Mouse (Mus musculus): ENCODE data around the gene Btaf1.
A peak's percentile ranks its signal among the peaks of the same experiment; 100 is the strongest.

The Btaf1 gene

DNA sequence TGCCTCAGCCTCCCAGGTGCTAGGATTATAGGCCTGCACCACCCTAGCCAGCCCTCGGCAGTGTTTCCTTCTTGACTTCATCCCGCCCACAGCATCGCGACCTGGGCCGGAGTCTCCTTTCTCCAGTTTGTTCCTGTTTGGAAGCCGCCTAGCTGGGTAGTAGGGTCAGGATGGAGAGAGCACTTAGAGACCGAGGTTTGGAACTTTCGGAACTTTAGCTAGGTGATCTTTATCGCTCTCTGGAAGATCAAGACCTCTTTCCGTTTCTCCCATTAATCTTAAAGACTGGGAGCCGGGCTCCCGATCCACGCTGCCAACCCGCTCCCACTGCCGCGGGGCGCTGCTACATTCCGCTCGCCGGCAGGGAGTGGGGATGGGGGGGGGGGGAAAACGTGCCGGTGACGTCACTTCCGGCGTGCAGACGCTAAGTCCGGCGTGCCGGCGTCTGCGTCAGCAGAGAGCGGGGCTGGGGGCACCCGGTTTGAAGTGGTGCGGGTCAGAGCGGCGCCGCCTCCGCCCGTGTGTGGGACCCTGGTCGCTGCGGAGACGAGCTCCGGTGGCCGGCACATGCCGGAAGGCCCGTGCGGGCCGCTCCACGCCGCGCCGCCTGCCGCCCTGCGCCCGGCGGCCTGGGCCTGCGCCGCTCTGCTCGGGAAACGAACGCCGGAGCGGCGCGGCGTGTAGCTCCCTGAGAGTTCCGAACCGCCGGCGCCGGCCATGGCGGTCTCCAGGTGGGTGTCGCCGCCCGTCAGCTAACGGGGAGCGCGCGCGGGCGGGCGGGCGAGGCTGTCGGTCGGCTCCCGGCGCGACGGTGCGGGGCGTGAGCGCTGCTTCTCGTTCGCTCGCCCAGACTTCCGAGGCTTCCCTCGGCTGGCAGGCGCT is at the start of gene Btaf1:
Gene Btaf1 (plus strand): TSS at position 409 of the 882 bp plus-strand sequence.
- peak; percentile 86 for DNase-seq

DNA sequence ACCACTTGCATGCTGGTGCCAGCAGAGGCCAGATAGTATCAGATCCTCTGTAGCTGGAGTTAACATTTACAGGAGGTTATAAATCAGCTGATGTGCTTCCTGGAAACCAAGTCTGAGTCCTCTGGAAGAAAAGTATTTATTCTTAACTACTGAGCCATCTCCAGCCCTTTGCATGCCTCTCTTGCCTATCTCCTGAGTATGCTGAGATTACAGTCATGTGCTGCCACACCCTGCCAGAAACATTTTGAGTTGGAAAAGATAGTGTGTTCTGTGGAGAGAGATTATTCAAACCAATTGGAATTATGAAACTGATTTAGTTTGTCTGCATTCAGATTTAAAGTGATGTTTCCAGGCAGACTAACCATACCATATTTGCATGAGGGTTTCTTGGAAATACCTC is 48.5 kb upstream of the Btaf1 start:
- no peak for DNase-seq

DNA sequence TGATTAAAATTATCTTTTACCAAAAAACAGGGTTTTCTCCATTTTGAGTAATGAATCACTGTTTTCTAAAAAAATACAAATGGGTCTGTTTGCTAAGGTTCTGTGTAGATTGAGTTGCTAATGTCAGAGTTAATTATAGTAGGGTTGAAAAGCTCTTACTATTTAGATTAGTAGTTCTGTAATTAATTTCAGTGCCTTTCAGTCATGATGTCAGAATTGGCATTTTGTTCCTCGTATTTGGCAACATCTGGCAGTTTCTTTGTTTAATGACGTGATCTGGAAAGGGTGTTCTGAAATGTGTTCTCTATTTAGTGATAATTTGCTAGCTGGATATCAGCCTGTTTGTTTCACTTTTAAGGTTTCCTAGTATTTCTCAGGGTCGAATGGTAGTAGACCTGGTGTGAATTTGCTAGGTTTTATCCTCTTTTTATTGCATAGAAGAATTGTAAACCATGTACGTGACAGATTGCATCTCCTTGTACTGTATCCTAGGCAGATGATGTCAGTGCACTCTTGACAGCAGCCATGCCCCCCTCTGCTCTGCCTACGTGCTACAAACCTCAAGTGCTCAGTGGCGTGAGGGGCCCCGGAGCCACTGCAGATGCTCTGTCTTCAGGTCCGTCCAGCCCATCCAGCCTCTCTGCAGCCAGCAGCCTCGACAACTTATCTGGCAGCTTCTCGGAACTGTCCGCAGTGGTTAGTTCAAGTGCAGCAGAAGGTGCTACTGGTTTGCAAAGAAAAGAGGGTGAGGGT is 47.0 kb upstream of the Btaf1 start:
- DNase-seq = no peak

DNA sequence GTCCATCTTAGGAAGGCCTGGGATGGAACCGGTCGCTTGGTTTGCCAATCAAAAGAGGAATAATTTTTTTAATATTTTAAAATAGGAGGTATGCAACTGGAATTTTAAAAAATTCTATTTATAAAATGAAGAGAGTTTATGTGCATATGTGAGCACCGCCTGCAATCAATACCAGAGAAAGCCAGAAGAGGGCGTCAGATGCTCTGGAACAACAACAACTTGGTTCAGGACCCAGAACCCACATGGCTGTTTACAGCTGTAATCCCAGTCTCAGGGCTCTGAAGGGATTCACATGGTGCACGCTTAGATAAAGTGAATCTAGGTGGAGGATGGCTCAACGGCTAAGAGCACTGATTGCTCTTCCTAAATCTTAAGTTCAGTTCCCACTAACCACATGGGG is 42.8 kb upstream of the Btaf1 start:
- DNase-seq = no peak

DNA sequence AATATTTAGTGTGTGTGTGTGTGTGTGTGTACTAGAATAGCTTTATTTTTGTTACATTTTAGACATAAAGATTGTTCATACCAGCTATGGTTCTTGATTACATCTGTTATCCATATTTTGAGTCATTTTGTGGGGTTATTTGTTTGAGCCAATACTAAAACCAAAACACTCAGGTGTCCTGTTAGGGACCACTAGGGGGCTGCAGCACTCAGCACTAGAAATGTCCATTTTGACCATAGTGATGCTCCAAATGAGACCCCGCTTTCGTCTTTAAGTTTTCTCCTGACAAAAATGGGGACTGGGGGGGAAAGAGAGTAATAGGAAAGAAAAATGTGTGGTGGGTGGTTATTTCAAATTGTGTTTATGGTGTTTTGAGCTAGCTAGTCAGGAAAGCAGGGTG is 39.6 kb upstream of the Btaf1 start:
- no peak for DNase-seq

DNA sequence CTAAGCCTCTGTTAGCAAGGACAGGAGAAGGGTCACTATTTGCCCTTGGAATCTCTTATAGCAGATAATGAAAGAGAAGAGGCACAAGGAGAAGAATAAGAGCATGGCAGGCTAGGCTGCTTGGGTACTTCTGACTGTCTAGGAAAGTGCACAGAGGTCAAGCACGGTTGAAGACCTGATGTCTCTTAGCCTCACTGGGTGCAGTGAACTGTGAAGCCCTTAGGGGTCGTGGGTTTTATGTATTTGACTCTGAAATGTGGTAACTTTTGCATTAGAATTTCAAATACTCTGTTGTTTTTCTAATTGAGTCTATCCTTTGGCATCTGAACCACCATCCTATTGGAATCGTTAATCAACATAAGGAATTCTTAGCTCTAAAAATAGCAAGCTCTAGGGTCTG is 38.2 kb upstream of the Btaf1 start:
- no peak for DNase-seq

DNA sequence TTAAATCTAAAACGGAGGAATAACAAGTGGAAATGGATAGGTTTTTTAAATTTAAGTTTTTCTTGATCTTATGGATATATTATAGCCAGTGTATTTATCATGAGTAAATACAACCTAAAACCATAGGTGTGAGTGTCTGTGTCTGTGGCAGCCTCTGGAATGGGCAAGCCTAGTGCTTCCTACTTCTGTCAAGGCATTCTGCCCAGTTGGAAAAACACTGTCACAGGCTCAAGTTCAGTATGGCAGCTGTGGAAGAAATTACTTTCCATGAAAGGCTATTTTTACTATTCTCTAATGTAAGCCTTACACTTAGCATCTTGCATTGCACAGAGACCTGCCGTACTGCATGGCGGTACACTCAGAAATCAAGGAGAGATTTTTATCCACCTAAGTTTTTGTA is 34.1 kb upstream of the Btaf1 start:
- no peak for DNase-seq

DNA sequence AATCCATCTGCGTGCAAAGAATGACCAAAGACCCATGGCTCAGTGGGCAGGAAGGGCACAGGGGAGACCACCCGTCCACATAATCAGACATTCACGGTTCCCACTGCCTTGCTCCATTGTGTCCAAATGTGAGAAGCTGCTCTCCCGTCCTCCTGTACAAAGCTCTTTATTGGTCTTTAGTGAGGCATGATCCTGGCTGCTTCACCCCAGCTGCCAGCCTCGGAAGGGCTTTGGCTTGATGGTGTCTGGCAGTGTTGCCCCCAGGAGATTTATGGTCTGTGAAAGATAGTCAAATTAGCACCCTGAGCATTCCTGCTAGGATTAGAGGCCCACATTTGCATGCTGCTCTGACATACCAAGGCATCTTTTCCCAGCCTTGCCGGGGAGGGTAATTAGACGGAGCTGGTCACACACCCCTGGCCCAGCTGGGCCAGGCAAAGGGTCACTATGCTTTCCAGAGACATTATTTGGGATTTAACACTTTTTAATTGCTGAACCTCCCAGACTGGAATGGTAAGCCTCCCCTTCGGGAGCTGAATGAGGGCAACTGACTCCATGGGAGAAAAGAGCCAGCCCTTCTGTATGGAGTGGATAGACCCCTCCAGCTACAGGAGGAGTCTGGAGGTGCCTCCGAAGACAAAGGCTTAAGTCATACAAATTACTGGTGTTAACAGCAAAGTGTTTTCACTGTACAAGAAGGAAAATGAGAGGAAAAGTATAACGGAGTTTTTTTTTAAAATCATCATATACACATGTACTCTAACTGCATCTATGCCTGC is 28.9 kb upstream of the Btaf1 start:
- no peak for DNase-seq

DNA sequence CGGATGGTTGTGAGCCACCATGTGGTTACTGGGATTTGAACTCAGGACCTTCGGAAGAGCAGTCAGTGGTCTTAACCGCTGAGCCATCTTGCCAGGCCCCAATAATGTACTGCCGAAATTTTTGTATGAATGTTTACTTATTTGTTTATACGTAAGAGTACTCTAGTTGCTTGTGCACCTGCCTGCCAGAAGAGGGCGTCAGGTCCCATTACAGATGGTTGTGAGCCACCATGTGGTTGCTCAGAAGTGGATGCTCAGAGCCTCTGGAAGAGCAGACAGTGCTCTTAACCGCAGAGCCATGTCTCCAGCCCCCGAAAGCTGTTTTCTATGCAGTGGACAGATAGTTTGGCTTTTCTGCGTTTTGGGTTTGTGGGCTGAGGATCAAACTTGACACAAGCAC is 28.1 kb upstream of the Btaf1 start:
- DNase-seq = no peak

DNA sequence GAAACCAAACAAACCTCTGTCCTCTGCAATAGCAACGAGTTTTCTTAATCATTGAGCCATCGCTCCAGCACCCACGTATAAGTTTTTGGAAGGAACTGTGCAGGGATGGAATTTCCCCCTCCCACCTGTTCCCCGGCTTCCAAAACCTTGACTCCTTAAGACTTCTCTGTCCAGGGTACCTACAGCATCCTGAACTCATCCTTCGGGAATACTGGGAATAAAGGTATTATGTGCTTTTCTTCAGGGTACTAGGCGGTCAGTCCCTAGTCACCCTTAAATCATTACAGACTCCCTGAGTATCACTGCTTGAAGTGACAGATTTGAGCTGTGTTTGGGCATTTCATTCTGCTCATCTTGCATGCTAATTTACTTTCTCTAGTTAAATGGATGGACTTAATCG is 22.5 kb upstream of the Btaf1 start:
- no peak for DNase-seq

DNA sequence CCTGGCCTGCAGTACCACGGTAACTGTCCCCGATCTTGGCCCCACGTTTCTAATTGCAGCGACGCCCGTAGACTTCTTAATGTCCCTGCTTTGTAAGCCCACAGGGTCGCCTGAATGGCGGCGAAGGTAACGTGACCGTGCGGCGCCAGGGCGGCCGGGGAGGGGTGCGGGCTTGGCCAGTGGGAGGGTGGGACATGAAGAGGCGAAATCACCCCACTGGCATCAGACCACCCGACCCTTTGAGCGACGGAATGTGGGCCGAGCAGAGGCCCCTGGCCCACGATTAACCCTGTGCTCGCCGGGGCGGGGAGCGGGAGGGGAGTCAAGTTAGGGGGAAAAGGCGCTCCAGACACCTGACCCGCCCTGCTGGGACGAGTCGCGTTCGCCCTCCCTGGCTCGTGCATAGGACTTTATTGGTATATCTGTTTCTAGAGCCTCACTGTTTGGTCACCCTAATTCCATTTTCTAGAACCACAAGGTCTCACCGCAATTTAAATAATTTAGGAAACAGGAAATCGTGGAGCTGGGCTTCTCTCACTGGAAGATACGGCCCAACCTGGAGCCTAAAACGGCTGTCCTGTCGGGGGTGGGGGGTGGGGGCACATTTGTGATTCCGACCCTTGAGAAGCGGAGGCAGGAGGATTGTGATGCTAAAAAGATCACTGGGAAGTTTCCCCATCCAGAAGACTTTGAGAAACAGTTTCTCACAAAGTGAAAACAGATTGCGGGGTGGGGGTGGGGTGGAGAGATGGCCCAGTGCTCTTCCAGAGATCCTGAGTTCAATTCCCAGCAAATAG is 21.5 kb upstream of the Btaf1 start:
- DNase-seq = peak; percentile 34

DNA sequence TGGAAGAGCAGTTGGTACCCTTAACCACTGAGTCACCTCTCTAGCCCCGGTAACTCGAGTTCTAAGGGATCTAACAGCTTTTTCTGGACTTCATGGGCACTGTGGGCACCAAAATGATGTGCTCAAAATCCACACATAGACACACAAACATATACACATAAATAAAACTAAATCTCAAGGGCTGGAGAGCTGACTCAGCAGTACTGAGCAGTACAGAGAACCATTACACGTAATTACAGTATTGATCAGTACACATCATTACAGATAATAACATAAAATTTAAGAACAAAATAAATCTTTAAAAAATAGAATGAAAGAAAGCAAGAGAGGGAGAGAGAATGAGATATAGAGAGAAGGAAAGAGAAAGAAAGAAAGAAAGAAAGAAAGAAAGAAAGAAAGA is 16.7 kb upstream of the Btaf1 start:
- DNase-seq = no peak

DNA sequence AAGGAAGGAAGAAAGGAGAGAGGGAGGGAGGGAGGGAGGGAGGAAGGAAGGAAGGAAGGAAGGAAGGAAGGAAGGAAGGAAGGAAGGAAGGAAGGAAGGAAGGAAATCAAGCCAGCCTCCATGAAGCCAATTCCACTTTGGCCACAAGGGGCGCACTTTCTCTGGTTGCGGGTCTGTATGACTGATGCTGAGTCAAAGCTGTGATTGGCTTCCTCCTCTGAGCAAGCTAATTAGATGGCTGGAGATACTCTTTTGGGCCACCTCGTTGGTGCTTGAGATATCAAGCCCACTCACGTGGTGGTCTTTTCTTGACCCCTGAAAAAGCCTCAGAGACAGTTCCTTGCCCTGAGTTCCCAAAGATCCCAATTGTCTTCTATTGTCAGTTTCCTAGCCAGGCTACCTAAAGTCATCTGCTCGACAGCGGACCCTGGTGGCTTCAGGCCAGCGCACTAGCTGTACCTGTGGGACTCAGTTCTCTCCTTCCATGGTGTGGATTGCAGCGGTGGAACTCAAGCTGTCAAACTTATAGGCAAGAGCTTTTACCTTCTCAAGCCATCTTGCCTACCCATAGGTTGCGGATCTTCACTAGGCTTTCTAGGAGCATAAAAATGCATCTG is 16.1 kb upstream of the Btaf1 start:
- DNase-seq = peak; percentile 50

DNA sequence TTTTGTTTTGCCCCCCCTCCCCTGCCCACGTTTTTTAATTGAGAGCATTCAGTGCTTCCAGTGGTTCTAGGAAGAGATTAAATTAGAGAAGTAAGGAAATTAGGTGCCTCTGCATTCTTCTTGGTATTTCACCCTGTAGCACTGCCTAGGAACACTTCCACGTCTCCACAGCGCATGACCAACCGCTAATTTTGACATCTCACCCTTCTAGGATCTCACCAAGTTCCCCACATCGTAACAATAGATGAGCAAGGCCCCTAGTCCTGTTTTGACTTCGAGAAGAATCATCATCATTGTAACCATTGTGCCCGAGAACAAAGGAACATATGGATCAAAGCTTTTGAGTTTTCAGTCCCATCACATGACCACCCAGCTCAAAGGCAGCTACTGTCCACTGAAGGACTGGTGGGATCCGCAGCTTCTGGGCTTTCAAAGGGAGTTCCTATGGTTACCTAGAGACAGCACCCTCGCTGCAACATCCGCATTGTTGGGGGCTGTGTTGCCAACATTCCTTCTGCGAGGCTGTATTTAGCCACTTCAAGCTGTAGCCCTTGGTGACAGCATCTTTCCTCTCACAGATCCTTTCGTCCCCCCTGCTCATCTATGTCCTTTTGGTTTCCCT is 15.3 kb upstream of the Btaf1 start:
- no peak for DNase-seq

DNA sequence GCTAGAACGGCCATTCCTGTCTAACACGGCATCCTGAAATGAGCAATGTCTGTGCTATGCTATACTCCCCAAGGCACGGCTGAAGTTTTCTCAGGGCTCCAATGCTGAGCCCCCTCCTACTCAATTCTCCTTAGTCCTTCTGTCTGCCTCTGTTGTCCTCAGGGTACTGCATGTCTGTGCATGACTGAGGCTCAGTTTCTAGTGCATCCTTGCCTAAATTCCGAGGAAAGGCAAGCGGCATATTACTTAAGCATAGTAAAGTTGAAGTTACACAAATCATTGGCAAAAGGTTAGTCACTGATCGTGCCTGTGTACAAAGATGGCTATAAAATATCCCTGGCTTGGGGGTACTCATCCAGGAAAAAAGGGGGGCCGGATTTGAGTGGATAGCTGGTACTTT is 12.8 kb upstream of the Btaf1 start:
- DNase-seq = no peak

DNA sequence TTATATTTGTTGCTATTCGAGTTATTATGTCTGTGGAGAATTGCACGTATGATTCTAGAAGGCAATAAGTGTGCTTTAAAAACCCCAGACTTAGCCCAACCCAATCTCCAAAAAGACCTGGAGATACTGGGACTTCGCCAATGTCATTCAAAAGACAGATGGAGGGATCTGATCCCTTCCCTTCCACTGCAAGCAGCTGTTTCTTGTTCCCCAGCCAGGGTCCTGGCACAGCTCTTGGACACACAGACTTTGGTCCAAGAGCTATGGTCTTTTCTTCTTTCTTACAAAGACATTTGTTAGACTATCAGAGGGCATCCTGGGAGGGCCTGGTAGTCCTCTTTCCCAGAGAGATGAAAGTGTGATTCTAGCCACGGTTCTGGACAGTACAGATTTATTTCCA is 9.7 kb upstream of the Btaf1 start:
- no peak for DNase-seq

DNA sequence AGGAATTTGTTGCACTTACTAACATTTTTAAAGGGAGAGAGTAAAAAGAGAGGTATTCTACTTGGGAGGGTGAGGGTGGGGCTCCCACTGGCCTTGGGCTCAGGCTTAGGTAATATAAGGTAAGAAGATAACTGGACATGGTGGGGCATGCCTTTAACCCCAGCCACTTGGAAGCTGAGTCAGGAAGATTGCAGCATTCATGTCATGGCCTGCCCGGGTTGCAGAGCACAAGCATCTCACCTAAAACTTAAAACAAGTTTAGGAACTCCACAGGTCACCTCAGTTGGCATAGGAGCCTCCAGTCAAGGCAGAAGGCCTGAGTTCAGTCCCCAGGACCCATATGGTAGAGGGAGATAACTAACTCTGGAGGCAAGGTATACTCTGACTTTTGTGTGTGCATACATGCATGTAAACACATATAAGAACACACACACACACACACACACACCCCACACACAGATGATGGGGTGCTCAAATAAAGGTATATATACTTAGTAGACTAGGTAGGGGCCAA is 8.9 kb upstream of the Btaf1 start:
- DNase-seq = no peak

DNA sequence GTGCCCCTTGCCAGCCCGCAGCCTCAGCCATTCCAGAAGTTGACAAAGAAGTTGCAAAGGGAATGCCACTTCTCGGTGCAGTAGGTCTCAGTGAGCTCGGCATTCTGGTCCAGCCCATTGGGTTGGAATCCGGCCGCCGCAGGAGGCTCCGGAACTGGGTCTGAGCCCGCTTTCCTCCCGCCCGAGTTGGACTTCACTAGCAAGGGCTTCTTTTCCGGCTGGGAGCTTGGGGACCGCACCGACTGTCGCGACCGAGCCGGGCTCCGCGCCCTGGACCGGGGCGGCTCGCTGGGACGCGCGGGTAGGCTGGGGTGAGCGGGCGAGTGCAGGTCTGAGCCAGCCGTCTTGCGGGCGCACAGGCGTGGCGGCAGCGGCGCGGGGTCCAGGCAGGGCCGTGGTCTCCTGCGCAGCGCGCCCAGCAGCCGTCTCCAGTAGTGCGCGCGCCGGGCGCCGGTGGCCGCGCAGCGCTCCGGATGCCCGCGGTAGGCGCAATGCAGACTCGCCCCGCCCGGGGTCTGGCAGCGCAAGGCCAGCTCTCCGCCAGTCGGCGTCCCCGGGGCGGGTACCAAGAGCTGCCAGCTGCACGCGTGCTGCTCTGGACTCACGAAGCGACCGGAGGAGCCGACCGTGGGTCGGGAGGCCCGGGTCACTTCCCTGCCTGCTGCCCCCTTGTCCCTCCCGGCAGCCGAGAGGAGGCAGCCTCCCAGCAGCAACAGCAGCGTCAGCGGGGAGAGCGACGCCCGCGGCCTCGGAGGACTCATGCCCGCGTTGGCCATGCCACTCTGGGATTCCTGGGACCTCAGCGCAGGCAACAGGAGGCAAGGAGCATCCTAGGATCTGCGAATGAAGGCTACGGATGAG is 7.2 kb upstream of the Btaf1 start:
- DNase-seq = peak; percentile 84

DNA sequence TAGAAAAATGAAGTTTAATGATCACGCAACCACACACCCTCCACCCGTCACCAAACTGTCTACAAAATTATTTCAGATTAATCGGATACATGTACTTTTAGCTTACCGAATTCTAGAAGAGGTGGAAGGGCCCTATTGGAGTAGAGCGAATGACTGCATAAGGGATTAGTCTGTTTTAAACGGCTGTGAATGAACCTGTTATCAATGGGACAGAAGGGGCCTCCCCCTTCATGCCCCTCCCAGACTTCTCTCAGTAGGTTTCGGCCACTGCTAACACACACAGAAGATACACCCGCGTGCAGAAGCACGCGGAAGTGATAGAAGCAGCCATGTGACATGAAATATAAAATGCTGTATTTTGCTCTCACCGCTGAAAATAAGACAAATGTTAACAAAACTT is 6.4 kb upstream of the Btaf1 start, which contains the start of gene Fgfbp3:
Gene Fgfbp3 (minus strand): TSS at position 150 of the 400 bp plus-strand sequence.
- no peak for DNase-seq

DNA sequence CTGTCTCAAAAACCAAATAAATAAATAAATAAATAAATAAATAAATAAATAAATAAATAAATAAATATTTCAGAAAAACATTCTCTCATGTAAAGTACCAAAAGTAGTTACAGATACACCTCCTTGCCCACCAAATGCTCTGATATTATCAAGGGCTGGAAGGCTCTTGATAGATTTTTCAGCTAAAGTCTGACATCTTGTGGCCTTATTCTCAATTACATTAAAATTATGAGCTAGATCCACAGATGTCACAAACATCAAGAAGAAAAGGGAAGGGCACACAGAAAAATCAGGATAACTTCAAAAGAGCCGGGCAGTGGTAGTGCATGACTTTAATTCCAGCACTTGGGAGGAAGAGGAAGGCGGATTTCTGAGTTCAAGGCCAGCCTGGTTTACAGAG is 3.9 kb upstream of the Btaf1 start:
- DNase-seq = no peak
